Mouse (Mus musculus) intestine, embryonic 15.5 days (tissue): ENCODE results near the gene Msantd2. TPM values are rescaled to one million over a fixed set of nuclear protein-coding genes. Genes with fewer than 3 reads are reported as not detected.

Experiments used
- ATAC-seq: fragments of 200-750 bp; cut with Nextera tagmentation; 2 replicates; pipeline ENCODE4 v1.8.0; 2017; ENCODE audit warnings: moderate TSS enrichment, moderate library complexity
- H3K27ac ChIP-seq: fragments of 300-500 bp; sonication (generic); 2 replicates; pipeline ENCODE4 v1.5.1; 2015; ENCODE audit warnings: mild to moderate bottlenecking, inconsistent platforms
- H3K27me3 ChIP-seq: fragments of 300-500 bp; sonication (generic); replicated peaks from 2 replicates; pipeline ENCODE4 v1.6.1; 2015; ENCODE audit warnings: inconsistent platforms
- H3K36me3 ChIP-seq: fragments of 300-500 bp; sonication (generic); 2 replicates; pipeline ENCODE4 v1.6.1; 2015; ENCODE audit warnings: inconsistent platforms
- H3K4me1 ChIP-seq: fragments of 300-500 bp; sonication (generic); replicated peaks from 2 replicates; pipeline ENCODE4 v1.6.1; 2015; ENCODE audit warnings: inconsistent platforms
- H3K4me2 ChIP-seq: fragments of 300-500 bp; sonication (generic); replicated peaks from 2 replicates; pipeline ENCODE4 v1.6.1; 2015; ENCODE audit warnings: mild to moderate bottlenecking, inconsistent platforms
- H3K4me3 ChIP-seq: fragments of 300-500 bp; sonication (generic); replicated peaks from 2 replicates; pipeline ENCODE4 v1.5.1; 2015; ENCODE audit warnings: inconsistent platforms
- H3K9ac ChIP-seq: fragments of 300-500 bp; sonication (generic); 2 replicates; pipeline ENCODE4 v1.6.1; 2015; ENCODE audit warnings: inconsistent platforms
- H3K9me3 ChIP-seq: fragments of 300-500 bp; sonication (generic); 2 replicates; pipeline ENCODE4 v1.6.1; 2016; ENCODE audit warnings: inconsistent platforms
- WGBS: fragments of 180-500 bp; shearing (Covaris S2); methylation state at CpG from one replicate; pipeline ENCODE4 v1.1.7; 2015; 5-methylcytosine and 5-hydroxymethylcytosine counted together
- polyA plus RNA-seq: library from polyadenylated mRNA; unstranded; fragments of >200 nt; fragmentation: Nextera tagmentation; extraction: Ambion mirVana; gene quantifications from 2 replicates; pipeline ENCODE4 v1.2.1, GENCODE M21; 2015

Msantd2 gene
- 17.9 and 19.4 TPM in 2 replicates for polyA plus RNA-seq

- Histone ChIP-seq H3K9me3 (no peaks in the 10 kb centered on the region), H3K36me3 (no peaks in the 10 kb centered on the region; the same call in 1 of the 2 replicates), H3K4me2 (peak within 1 kb of the TSS; percentile 86), H3K27me3 (no peaks in the 10 kb centered on the region), H3K27ac (peak within 1 kb of the TSS; percentile 100), H3K9ac (peak within 1 kb of the TSS; percentile 89), H3K4me3 (peak within 1 kb of the TSS; percentile 97), H3K4me1 (peaks cover 4% of the 10 kb centered on the region)
- WGBS = under 1% methylated on average over 44 of the region's 44 CpGs
- peak; percentile 96 for ATAC-seq
Measured at GRCm38 (mm10) chr9:37488611-37489396, at the start of gene Msantd2. Gene Msantd2, plus strand, starts transcription at chr9:37489319.

DNA sequence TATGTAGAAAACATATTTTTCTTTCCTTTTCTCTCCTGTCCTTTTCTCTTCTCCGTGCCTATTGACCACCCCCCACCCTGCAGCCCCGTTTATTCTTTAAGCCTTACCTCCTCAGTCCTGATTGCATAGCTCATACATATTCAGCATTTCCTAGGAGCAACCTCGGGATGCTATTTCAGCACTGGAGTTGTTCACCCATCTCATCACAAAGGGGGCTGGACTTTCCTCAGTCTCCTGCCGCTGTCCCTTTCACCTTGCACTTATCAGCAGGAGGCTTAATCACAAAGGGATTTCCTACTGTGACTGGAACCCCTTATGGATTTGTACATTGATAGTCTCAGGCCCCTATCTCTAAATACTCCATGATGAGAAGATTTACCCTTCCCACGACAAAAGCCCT is 36.7 kb upstream of the Msantd2 start:
- Histone ChIP-seq H3K27ac (no peak overlapping the region), H3K4me3 (no peak overlapping the region), H3K27me3 (peaks cover 53% of the 10 kb centered on the region), H3K9ac (no peak overlapping the region), H3K9me3 (no peaks in the 10 kb centered on the region), H3K36me3 (no peaks in the 10 kb centered on the region), H3K4me1 (0 out of 2 replicates have a peak, but pooled peaks cover 3% of the 10 kb centered on the region), H3K4me2 (no peak overlapping the region)
- ATAC-seq = no peak
- WGBS = 0% methylated on average over 5 of the region's 5 CpGs

DNA sequence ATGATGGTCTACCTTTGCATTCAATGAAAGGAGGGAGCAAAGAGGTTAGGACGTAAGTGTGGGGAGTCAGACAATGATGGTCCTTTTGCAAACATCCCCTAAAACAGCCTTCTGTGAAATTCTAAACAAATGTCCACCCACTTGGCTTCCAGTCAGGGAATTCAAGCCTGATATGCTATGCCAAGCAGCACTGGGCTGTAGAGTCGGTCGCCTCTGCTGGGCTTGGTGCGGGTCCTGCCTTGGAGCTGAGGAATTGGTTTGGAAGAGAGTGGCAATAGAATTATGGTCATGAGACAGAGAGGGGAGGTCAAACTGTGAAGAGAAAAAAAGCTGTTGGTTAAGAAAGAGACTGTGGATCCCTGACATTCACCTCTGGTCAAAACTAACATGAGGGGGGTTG is 35.8 kb upstream of the Msantd2 start:
- no peak for ATAC-seq
- Histone ChIP-seq H3K4me3 (no peak overlapping the region), H3K4me2 (no peak overlapping the region), H3K9me3 (no peaks in the 10 kb centered on the region), H3K4me1 (0 out of 2 replicates have a peak, but pooled peaks cover 3% of the 10 kb centered on the region), H3K9ac (no peak overlapping the region), H3K27ac (no peak overlapping the region), H3K36me3 (no peaks in the 10 kb centered on the region), H3K27me3 (peaks cover 59% of the 10 kb centered on the region)
- WGBS = 40% methylated on average over 4 of the region's 4 CpGs

GRCm38 (mm10) chr9:37454011-37454492 is 35.1 kb upstream of the Msantd2 start:
- no peak for ATAC-seq
- 7% methylated on average over 6 of the region's 6 CpGs for WGBS

GRCm38 (mm10) chr9:37454991-37455390 is 34.1 kb upstream of the Msantd2 start:
- WGBS = 13% methylated on average over 3 of the region's 3 CpGs
- ATAC-seq = no peak

More at GRCm38 (mm10) chr9:37454011-37454492, 35.1 kb upstream of the Msantd2 start:
- H3K9ac ChIP-seq = no peak overlapping the region
- no peak overlapping the region for H3K4me3 ChIP-seq
- no peak overlapping the region for H3K27ac ChIP-seq
- 0 out of 2 replicates have a peak, but pooled peaks cover 3% of the 10 kb centered on the region for H3K4me1 ChIP-seq
- peaks cover 67% of the 10 kb centered on the region for H3K27me3 ChIP-seq
- H3K4me2 ChIP-seq = no peak overlapping the region
- H3K36me3 ChIP-seq = no peaks in the 10 kb centered on the region
- no peaks in the 10 kb centered on the region for H3K9me3 ChIP-seq

GRCm38 (mm10) chr9:37455868-37456267 is 33.3 kb upstream of the Msantd2 start:
- peaks cover 81% of the 10 kb centered on the region for H3K27me3 ChIP-seq
- no peaks in the 10 kb centered on the region for H3K36me3 ChIP-seq
- H3K4me3 ChIP-seq = no peak overlapping the region
- peaks cover 12% of the 10 kb centered on the region for H3K4me1 ChIP-seq
- ATAC-seq = no peak
- no peak overlapping the region for H3K4me2 ChIP-seq
- H3K9ac ChIP-seq = no peak overlapping the region
- H3K27ac ChIP-seq = no peak overlapping the region
- 1% methylated on average over 8 of the region's 8 CpGs for WGBS
- no peaks in the 10 kb centered on the region for H3K9me3 ChIP-seq

More at GRCm38 (mm10) chr9:37454991-37455390, 34.1 kb upstream of the Msantd2 start:
- Histone ChIP-seq H3K4me1 (peaks cover 5% of the 10 kb centered on the region; the same call in 1 of the 2 replicates), H3K4me2 (no peak overlapping the region), H3K27me3 (peaks cover 76% of the 10 kb centered on the region), H3K9ac (no peak overlapping the region), H3K36me3 (no peaks in the 10 kb centered on the region), H3K4me3 (no peak overlapping the region), H3K27ac (no peak overlapping the region), H3K9me3 (no peaks in the 10 kb centered on the region)

DNA sequence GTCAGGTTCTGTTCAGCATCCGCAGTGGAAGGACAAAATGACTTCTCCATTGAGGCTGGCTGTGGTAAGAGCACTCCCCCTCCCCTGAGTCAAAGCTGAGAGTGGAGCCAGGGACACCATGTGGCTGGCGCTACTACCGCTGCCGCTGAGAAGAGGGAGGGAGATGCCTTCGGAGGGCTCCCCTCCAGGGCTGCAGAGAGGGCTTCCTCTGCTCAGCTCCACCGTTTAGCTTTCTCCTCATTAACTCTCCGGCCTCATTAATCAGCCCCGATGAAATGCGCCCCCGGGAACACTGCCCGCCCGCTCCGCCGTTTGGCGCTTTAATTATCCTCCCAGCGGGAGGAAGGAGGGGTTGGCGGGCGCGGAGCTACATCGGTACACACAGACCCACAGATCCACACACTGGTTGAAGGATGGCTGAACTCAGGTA is 32.6 kb upstream of the Msantd2 start:
- Histone ChIP-seq H3K36me3 (no peaks in the 10 kb centered on the region), H3K9me3 (no peaks in the 10 kb centered on the region), H3K27ac (no peak overlapping the region), H3K27me3 (peaks cover 84% of the 10 kb centered on the region), H3K4me1 (peaks cover 12% of the 10 kb centered on the region), H3K4me2 (peak overlapping the region; percentile 59), H3K4me3 (peak overlapping the region; percentile 23), H3K9ac (0 out of 2 replicates have a peak overlapping the region, but pooled peaks have one; percentile 17)
- ATAC-seq = peak; percentile 46
- 0% methylated on average over 20 of the region's 20 CpGs for WGBS

GRCm38 (mm10) chr9:37457151-37457550 is 32.0 kb upstream of the Msantd2 start:
- Histone ChIP-seq H3K27me3 (peaks cover 89% of the 10 kb centered on the region), H3K9ac (no peak overlapping the region), H3K36me3 (no peaks in the 10 kb centered on the region), H3K9me3 (no peaks in the 10 kb centered on the region), H3K27ac (no peak overlapping the region), H3K4me1 (peaks cover 12% of the 10 kb centered on the region), H3K4me3 (no peak overlapping the region), H3K4me2 (no peak overlapping the region)
- no peak for ATAC-seq
- WGBS = 73% methylated on average over 1 of the region's 1 CpGs

- no peak overlapping the region for H3K9ac ChIP-seq
- ATAC-seq = no peak
- H3K9me3 ChIP-seq = no peaks in the 10 kb centered on the region
- peaks cover 71% of the 10 kb centered on the region for H3K27me3 ChIP-seq
- H3K4me1 ChIP-seq = peaks cover 12% of the 10 kb centered on the region
- no peaks in the 10 kb centered on the region for H3K36me3 ChIP-seq
- no peak overlapping the region for H3K27ac ChIP-seq
- H3K4me3 ChIP-seq = peak overlapping the region; percentile 45
- WGBS = 2% methylated on average over 9 of the region's 9 CpGs
- peak overlapping the region; percentile 94 for H3K4me2 ChIP-seq
Measured at GRCm38 (mm10) chr9:37459665-37460042, 29.5 kb upstream of the Msantd2 start.

GRCm38 (mm10) chr9:37460043-37460960 is 28.8 kb upstream of the Msantd2 start:
- Histone ChIP-seq H3K4me3 (peak overlapping the region; percentile 45), H3K4me1 (peaks cover 12% of the 10 kb centered on the region), H3K9ac (peak overlapping the region; percentile 23; the same call in 1 of the 2 replicates), H3K36me3 (no peaks in the 10 kb centered on the region), H3K27ac (no peak overlapping the region), H3K9me3 (no peaks in the 10 kb centered on the region), H3K27me3 (peaks cover 66% of the 10 kb centered on the region), H3K4me2 (peak overlapping the region; percentile 94)
- whole genome bisulfite sequencing = under 1% methylated on average over 81 of the region's 81 CpGs
- ATAC-seq = peak; percentile 41

DNA sequence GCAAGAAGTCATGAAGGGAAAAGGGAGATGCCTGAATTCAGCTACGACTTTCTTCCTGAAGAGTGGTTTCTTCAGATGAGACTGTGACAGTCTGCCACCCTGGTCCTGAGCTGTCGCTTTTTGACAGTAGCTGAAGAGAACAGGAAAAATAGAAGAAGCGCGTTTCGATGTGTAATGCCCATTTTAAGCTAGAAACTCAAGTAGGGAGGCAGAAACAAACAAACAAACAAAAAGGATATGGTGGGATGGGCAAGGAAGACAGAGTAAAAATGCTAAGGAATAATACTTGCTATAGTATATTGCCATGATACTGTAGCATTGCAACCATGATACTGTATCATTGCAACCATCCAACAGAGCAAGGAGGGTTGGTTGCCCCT is 28.2 kb upstream of the Msantd2 start:
- Histone ChIP-seq H3K4me2 (peak overlapping the region; percentile 94), H3K27ac (no peak overlapping the region), H3K9ac (no peak overlapping the region), H3K4me1 (peaks cover 12% of the 10 kb centered on the region), H3K9me3 (no peaks in the 10 kb centered on the region), H3K4me3 (peak overlapping the region; percentile 45), H3K27me3 (peaks cover 62% of the 10 kb centered on the region), H3K36me3 (no peaks in the 10 kb centered on the region)
- 10% methylated on average over 5 of the region's 5 CpGs for WGBS
- no peak for ATAC-seq

DNA sequence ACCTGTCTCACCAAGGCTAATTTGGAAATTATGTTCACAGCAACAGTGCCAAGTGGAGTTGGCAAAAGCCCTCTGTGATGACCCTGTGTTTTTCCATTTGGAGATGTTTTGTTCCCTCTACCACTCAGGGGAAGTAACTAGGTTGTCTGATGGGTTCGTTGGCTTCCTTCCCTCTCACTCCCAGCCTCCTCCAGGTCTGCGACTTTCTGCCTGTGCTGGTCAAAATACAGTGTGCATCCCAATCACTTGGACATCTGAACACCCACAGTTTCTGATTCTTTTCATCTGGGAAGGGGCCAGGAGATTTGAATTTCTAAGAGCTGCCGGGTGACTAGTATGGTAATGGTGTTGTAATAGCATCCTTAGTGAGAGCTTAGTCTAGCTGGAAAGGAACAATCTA is 27.5 kb upstream of the Msantd2 start:
- H3K4me1 ChIP-seq = peaks cover 10% of the 10 kb centered on the region
- no peak for ATAC-seq
- 12% methylated on average over 3 of the region's 3 CpGs for WGBS

More for the DNA sequence above, 27.5 kb upstream of the Msantd2 start:
- Histone ChIP-seq H3K4me3 (no peak overlapping the region), H3K9ac (no peak overlapping the region), H3K9me3 (no peaks in the 10 kb centered on the region), H3K27me3 (peaks cover 56% of the 10 kb centered on the region), H3K36me3 (no peaks in the 10 kb centered on the region), H3K4me2 (no peak overlapping the region), H3K27ac (no peak overlapping the region)
